Mouse (Mus musculus): ENCODE results near the gene Usp19.

DNA sequence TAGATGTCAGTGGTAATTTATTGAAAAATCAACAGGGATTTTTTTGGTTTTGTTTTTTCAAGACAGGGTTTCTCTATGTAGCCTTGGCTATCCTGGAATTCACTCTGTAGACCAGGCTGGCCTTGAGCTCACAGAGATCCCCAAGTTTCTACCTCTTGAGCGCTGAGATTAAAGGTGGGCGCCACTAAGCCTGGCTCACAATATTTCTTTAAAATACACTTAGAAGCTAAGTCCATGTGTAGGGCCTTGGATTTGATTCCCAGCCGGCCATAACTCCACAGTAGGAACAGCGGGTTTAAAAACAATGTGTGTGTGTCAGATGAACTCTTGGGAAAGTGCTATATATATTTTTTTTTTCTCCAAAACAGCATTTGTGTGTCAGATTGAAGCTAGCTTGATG, 32.9 kb downstream of the Usp19 start:
- TF ChIP-seq CTCF (IDR thresholded peaks at IDR 0.05; ENCODE audit: insufficient read depth, low read depth, low read length) (no peak), POLR2A (IDR thresholded peaks at IDR 0.05; ENCODE audit: insufficient read depth, low read depth, low read length) (no peak)
